Mouse (Mus musculus) midbrain, embryonic 14.5 days (tissue): ENCODE measurements around the gene Proser2. TPM values are rescaled to one million over a fixed set of nuclear protein-coding genes. Genes with fewer than 3 reads are reported as not detected.

ENCODE experiments used
- ATAC-seq: fragments of 200-750 bp; cut with Nextera tagmentation; 2 replicates; pipeline ENCODE4 v1.8.0; 2017; ENCODE audit warnings: moderate number of reproducible peaks, moderate library complexity; ENCODE audit not compliant: low FRiP score, low TSS enrichment
- DNase-seq: peaks from one replicate; pipeline ENCODE4 v3.0.0-alpha.2; 2015
- H3K27ac ChIP-seq: fragments of 300-500 bp; sonication (generic); replicated peaks from 2 replicates; pipeline ENCODE4 v1.5.1; 2014; ENCODE audit warnings: mild to moderate bottlenecking, low read depth, low read length, moderate library complexity
- H3K27me3 ChIP-seq: fragments of 300-500 bp; sonication (generic); 2 replicates; pipeline ENCODE4 v1.6.1; 2014; ENCODE audit warnings: low read length, control low read depth, mixed read lengths; ENCODE audit not compliant: control insufficient read depth, insufficient read depth
- H3K36me3 ChIP-seq: fragments of 300-500 bp; sonication (generic); 2 replicates; pipeline ENCODE4 v1.6.1; 2014; ENCODE audit warnings: low read length, control low read depth; ENCODE audit not compliant: control insufficient read depth, insufficient read depth
- H3K4me1 ChIP-seq: fragments of 300-500 bp; sonication (generic); 2 replicates; pipeline ENCODE4 v1.6.1; 2014; ENCODE audit warnings: mild to moderate bottlenecking, antibody characterized with exemption, low read length, control low read depth; ENCODE audit not compliant: control insufficient read depth, insufficient read depth
- H3K4me2 ChIP-seq: fragments of 300-500 bp; sonication (generic); 2 replicates; pipeline ENCODE4 v1.6.1; 2014; ENCODE audit warnings: mild to moderate bottlenecking, low read length, moderate library complexity
- H3K4me3 ChIP-seq: fragments of 300-500 bp; sonication (generic); replicated peaks from 2 replicates; pipeline ENCODE4 v1.5.1; 2014; ENCODE audit warnings: low read depth, low read length
- H3K9ac ChIP-seq: fragments of 300-500 bp; sonication (generic); replicated peaks from 2 replicates; pipeline ENCODE4 v1.6.1; 2014; ENCODE audit warnings: mild to moderate bottlenecking, low read length, moderate library complexity
- H3K9me3 ChIP-seq: fragments of 300-500 bp; sonication (generic); 2 replicates; pipeline ENCODE4 v1.6.1; 2016; ENCODE audit warnings: low read length, control low read depth, mixed read lengths; ENCODE audit not compliant: control insufficient read depth
- WGBS: fragments of 180-500 bp; shearing (Covaris S2); extraction: QIAGEN DNeasy Blood & Tissue Kit; methylation state at CpG from one replicate; pipeline ENCODE4 v1.1.7; 2014; 5-methylcytosine and 5-hydroxymethylcytosine counted together
- polyA plus RNA-seq: library from polyadenylated mRNA; unstranded; fragments of >200 nt; fragmentation: Nextera tagmentation; extraction: Ambion mirVana; gene quantifications from 2 replicates; pipeline ENCODE4 v1.2.1, GENCODE M21; 2014

Proser2 gene
- polyA plus RNA-seq, 1 experiment from 2014 or later = 4.1 TPM

DNA sequence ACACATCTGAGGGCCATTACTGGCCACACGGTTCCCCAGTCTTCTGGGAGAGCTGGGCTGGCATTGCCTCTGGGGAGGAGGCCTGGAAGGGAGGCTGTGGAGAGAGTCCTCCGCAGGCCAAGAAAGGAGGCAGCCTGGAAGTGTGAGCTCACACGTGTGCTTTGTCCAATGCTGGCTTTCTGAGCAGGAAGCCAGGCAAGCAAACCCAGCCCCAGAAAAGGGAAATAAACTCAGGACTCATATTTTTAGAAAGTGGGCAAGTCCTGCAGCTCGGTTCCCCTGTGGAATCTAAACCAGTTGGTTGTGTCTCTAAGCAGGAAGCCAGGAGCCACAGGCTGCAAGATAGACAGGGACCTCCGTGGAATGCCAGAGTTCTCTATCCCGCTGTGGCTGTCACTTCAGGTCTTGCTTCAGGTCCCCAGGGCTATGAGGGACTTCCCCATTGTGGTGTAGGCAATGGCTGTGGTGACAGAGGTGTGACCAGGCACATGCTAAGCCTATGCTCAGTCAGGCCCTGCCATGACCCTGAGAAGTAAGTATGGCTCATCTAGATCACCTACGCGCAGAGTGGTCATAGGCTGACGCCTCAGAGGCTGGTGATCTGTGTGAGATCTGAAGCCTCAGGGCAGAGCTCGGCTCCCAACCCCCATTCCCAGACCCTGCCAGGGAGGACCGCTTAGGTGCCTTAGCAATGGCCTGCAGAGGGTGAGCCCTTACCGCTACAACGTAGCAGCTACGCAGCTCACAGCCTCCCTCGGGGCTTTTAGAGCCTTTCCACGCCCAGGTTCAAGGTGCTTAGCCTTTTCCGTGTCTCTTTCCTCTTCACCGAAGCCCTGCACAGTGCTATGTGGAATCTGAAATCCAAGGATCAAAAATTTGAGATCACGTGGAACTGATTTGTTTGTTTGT, 44.1 kb downstream of the Proser2 start:
- no peaks in the 10 kb centered on the region for H3K4me1 ChIP-seq
- no peak overlapping the region for H3K27ac ChIP-seq
- no peak overlapping the region for H3K4me3 ChIP-seq
- no peaks in the 10 kb centered on the region for H3K36me3 ChIP-seq
- no peak overlapping the region for H3K9ac ChIP-seq
- no peaks in the 10 kb centered on the region for H3K9me3 ChIP-seq
- no peak for ATAC-seq
- 84% methylated on average over 19 of the region's 19 CpGs for WGBS
- H3K27me3 ChIP-seq = no peaks in the 10 kb centered on the region
- no peak overlapping the region for H3K4me2 ChIP-seq
- DNase-seq = no peak

- no peak overlapping the region for H3K9ac ChIP-seq
- H3K27me3 ChIP-seq = no peaks in the 10 kb centered on the region
- no peaks in the 10 kb centered on the region for H3K9me3 ChIP-seq
- no peak for DNase-seq
- H3K4me3 ChIP-seq = no peak overlapping the region
- no peak overlapping the region for H3K4me2 ChIP-seq
- H3K27ac ChIP-seq = no peak overlapping the region
- 89% methylated on average over 1 of the region's 1 CpGs for WGBS
- H3K36me3 ChIP-seq = no peaks in the 10 kb centered on the region
- no peaks in the 10 kb centered on the region for H3K4me1 ChIP-seq
- no peak for ATAC-seq
Measured at GRCm38 (mm10) chr2:6083696-6084095, 46.3 kb downstream of the Proser2 start.

DNA sequence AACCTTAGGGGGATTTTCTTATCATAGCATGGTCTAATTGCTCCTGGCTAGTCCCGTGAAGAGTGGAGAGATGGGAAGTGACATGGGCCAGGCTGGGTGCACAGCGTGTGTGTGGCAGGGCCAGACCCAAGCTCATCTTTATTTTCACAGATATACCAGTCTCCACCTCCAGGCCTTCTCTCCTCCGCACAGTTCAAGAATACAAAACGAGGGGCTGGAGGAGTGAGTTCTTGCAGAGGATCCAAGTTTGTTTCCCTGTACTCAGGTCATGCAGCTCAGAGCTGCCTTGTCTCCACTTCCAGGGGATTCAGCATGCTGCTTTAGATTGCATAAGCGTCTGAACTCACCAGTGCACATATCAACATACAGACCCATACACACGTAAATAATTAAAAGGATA, 47.4 kb downstream of the Proser2 start:
- Histone ChIP-seq H3K36me3 (no peaks in the 10 kb centered on the region), H3K4me3 (no peak overlapping the region), H3K4me2 (no peak overlapping the region), H3K9ac (no peak overlapping the region), H3K27me3 (no peaks in the 10 kb centered on the region), H3K4me1 (no peaks in the 10 kb centered on the region), H3K27ac (no peak overlapping the region), H3K9me3 (no peaks in the 10 kb centered on the region)
- no peak for DNase-seq
- WGBS = 84% methylated on average over 6 of the region's 6 CpGs
- no peak for ATAC-seq

DNA sequence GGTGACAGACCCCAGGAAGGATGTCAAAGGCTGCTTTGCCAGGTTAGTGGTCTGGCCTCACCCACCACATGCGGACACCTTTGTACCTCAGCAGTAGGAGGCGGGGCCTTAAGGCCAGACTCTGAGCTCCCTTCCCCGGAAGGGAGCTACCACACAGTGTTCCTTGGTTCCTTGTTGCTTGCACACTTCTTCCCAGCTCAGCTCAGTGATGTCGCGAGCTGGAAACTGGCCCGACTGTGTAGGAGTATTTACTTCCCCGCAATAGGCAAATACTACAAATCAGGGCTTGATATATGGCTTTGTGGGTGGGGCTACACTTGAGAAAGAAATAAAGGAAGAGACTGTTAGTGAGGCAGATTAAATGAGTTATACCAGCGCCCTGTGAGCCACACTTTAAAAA, 48.9 kb downstream of the Proser2 start:
- ATAC-seq = no peak
- Histone ChIP-seq H3K27ac (no peak overlapping the region), H3K4me3 (no peak overlapping the region), H3K9me3 (no peaks in the 10 kb centered on the region), H3K36me3 (no peaks in the 10 kb centered on the region), H3K4me1 (no peaks in the 10 kb centered on the region), H3K27me3 (no peaks in the 10 kb centered on the region), H3K9ac (no peak overlapping the region), H3K4me2 (no peak overlapping the region)
- 72% methylated on average over 8 of the region's 8 CpGs for WGBS
- no peak for DNase-seq

- Histone ChIP-seq H3K4me1 (no peaks in the 10 kb centered on the region), H3K4me3 (no peak overlapping the region), H3K27me3 (no peaks in the 10 kb centered on the region), H3K9me3 (no peaks in the 10 kb centered on the region), H3K27ac (no peak overlapping the region), H3K36me3 (no peaks in the 10 kb centered on the region), H3K9ac (no peak overlapping the region), H3K4me2 (no peak overlapping the region)
- no peak for DNase-seq
- 91% methylated on average over 1 of the region's 1 CpGs for WGBS
- ATAC-seq = no peak
Measured at GRCm38 (mm10) chr2:6080037-6080436, 50.0 kb downstream of the Proser2 start.

DNA sequence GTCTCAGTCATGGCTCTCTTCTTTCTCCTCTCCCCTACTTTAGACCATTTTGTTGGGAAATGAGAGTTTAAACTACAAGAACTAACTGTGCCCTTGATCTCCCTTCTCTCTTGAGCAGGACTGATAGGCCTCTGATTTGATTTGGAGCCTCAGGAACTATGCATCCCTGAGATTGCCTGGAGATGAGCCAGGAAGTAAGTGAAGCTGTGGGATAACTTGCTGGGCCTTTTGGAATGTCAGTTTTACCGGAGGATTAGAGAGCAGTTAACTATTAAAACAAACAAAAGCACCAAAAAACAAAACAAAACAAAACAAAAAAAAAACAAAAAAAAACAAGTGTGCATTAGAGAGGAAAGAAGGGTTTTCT, 54.5 kb downstream of the Proser2 start:
- Histone ChIP-seq H3K4me3 (no peak overlapping the region), H3K9ac (no peak overlapping the region), H3K36me3 (no peaks in the 10 kb centered on the region), H3K4me1 (no peaks in the 10 kb centered on the region), H3K4me2 (no peak overlapping the region), H3K27me3 (no peaks in the 10 kb centered on the region), H3K27ac (no peak overlapping the region), H3K9me3 (no peaks in the 10 kb centered on the region)
- WGBS = 60% methylated on average over 1 of the region's 1 CpGs
- no peak for ATAC-seq
- no peak for DNase-seq

- Histone ChIP-seq H3K9me3 (no peaks in the 10 kb centered on the region), H3K4me2 (no peak overlapping the region), H3K27me3 (no peaks in the 10 kb centered on the region), H3K4me3 (no peak overlapping the region), H3K4me1 (no peaks in the 10 kb centered on the region), H3K36me3 (no peaks in the 10 kb centered on the region), H3K9ac (no peak overlapping the region), H3K27ac (no peak overlapping the region)
- WGBS = 84% methylated on average over 10 of the region's 10 CpGs
- no peak for ATAC-seq
- no peak for DNase-seq
Measured at GRCm38 (mm10) chr2:6074891-6075529, 55.0 kb downstream of the Proser2 start.

GRCm38 (mm10) chr2:6072685-6073260, 57.2 kb downstream of the Proser2 start:
- Histone ChIP-seq H3K27ac (no peak overlapping the region), H3K4me2 (no peak overlapping the region), H3K4me3 (no peak overlapping the region), H3K9ac (no peak overlapping the region), H3K4me1 (no peaks in the 10 kb centered on the region), H3K36me3 (no peaks in the 10 kb centered on the region), H3K9me3 (no peaks in the 10 kb centered on the region), H3K27me3 (no peaks in the 10 kb centered on the region)
- WGBS = 89% methylated on average over 7 of the region's 7 CpGs
- DNase-seq = no peak
- ATAC-seq = no peak
